Mouse (Mus musculus) ES-Bruce4 (cell line): ENCODE results near the gene Cdk5. TPM values are rescaled to one million over a fixed set of nuclear protein-coding genes. Genes with fewer than 3 reads are reported as not detected.

Source experiments
- H3K27ac ChIP-seq: 2 replicates; pipeline ENCODE4 v1.5.1; 2012; ENCODE audit warnings: low read length, inconsistent platforms; ENCODE audit not compliant: insufficient read depth
- H3K27me3 ChIP-seq: 2 replicates; pipeline ENCODE4 v1.6.1; 2012; ENCODE audit warnings: mild to moderate bottlenecking, low read length, inconsistent platforms; ENCODE audit not compliant: control insufficient read depth, poor library complexity, insufficient read depth, severe bottlenecking
- H3K36me3 ChIP-seq: 2 replicates; pipeline ENCODE4 v1.6.1; 2012; ENCODE audit warnings: inconsistent platforms, mild to moderate bottlenecking, low read length, moderate library complexity; ENCODE audit not compliant: control insufficient read depth, poor library complexity, insufficient read depth, severe bottlenecking
- H3K4me1 ChIP-seq: one replicate; pipeline ENCODE4 v1.8.1; 2011; ENCODE audit warnings: low read length; ENCODE audit not compliant: control insufficient read depth, insufficient read depth
- H3K4me3 ChIP-seq: 2 replicates; pipeline ENCODE4 v1.5.1; 2011; ENCODE audit warnings: low read depth, mild to moderate bottlenecking, low read length
- H3K9ac ChIP-seq: 2 replicates; pipeline ENCODE4 v1.6.1; 2012; ENCODE audit warnings: low read depth, mild to moderate bottlenecking, inconsistent platforms; ENCODE audit not compliant: poor library complexity, severe bottlenecking
- H3K9me3 ChIP-seq: replicated peaks from 2 replicates; pipeline ENCODE4 v1.6.1; 2012; ENCODE audit warnings: mild to moderate bottlenecking, low read length, inconsistent platforms; ENCODE audit not compliant: control insufficient read depth, poor library complexity, insufficient read depth, severe bottlenecking
- CTCF ChIP-seq: IDR thresholded peaks from one replicate; pipeline ENCODE4 v1.8.1; 2011; ENCODE audit warnings: low read depth, low read length
- EP300 ChIP-seq: IDR thresholded peaks from 2 replicates; pipeline ENCODE4 v1.6.1; 2011; ENCODE audit warnings: low read depth, low read length; ENCODE audit not compliant: insufficient read depth
- POLR2A ChIP-seq: IDR thresholded peaks from one replicate; pipeline ENCODE4 v1.8.1; 2011; ENCODE audit warnings: low read length; ENCODE audit not compliant: insufficient read depth
- polyA plus RNA-seq: library from polyadenylated mRNA; stranded (reverse); fragments of >200 nt; gene quantifications from 2 replicates; pipeline ENCODE4 v1.2.4, GENCODE M21; 2011; ENCODE audit warnings: low read depth; ENCODE audit not compliant: missing spikeins, insufficient read depth, insufficient read length

The Cdk5 gene
- polyA plus RNA-seq, 1 experiment, result 34.0 TPM

GRCm38 (mm10) chr5:24394165-24394894 is 29.0 kb downstream of the Cdk5 start:
- peaks cover 4% of the 10 kb centered on the region for H3K4me1 ChIP-seq
- peak overlapping the region; percentile 70 for H3K27ac ChIP-seq
- peak; percentile 79 for TF ChIP-seq CTCF
- TF ChIP-seq POLR2A, result no peak
- 0 out of 2 replicates have a peak, but pooled peaks have one; percentile 9 for TF ChIP-seq EP300
- no peaks in the 10 kb centered on the region for H3K9me3 ChIP-seq
- peak overlapping the region; percentile 42 for H3K9ac ChIP-seq
- H3K4me3 ChIP-seq, result peak overlapping the region; percentile 86
- H3K36me3 ChIP-seq, result no peaks in the 10 kb centered on the region
- no peaks in the 10 kb centered on the region for H3K27me3 ChIP-seq

- Histone ChIP-seq H3K9ac (peak within 1 kb of the TSS; percentile 42), H3K27ac (peak within 1 kb of the TSS; percentile 70), H3K4me1 (peaks cover 6% of the 10 kb centered on the region), H3K27me3 (no peaks in the 10 kb centered on the region), H3K36me3 (no peaks in the 10 kb centered on the region), H3K9me3 (no peaks in the 10 kb centered on the region), H3K4me3 (peak within 1 kb of the TSS; percentile 86)
- TF ChIP-seq POLR2A (no peak), CTCF (peak; percentile 87)
Observed at GRCm38 (mm10) chr5:24393392-24393997, 29.8 kb downstream of the Cdk5 start, which contains the start of gene Abcb8. Abcb8 (plus strand) TSS chr5:24393663.

- H3K9ac ChIP-seq, result no peak overlapping the region
- no peaks in the 10 kb centered on the region for H3K36me3 ChIP-seq
- no peaks in the 10 kb centered on the region for H3K9me3 ChIP-seq
- H3K27ac ChIP-seq, result peak overlapping the region; percentile 22; the same call in 1 of the 2 replicates
- no peak overlapping the region for H3K4me3 ChIP-seq
- peaks cover 6% of the 10 kb centered on the region for H3K4me1 ChIP-seq
- no peak for TF ChIP-seq EP300
- no peak for TF ChIP-seq CTCF
- no peak for TF ChIP-seq POLR2A
- no peaks in the 10 kb centered on the region for H3K27me3 ChIP-seq
Observed at GRCm38 (mm10) chr5:24392724-24393123, 30.6 kb downstream of the Cdk5 start.

- Histone ChIP-seq H3K27ac (peak within 1 kb of the TSS; percentile 22; the same call in 1 of the 2 replicates), H3K4me3 (peak within 1 kb of the TSS; percentile 29), H3K27me3 (no peaks in the 10 kb centered on the region), H3K4me1 (peaks cover 6% of the 10 kb centered on the region), H3K9me3 (no peaks in the 10 kb centered on the region), H3K9ac (peak within 1 kb of the TSS; percentile 28), H3K36me3 (no peaks in the 10 kb centered on the region)
- TF ChIP-seq POLR2A (no peak), EP300 (no peak), CTCF (no peak)
Observed at GRCm38 (mm10) chr5:24391864-24392263, 31.5 kb downstream of the Cdk5 start, which contains the start of gene Atg9b. Atg9b (minus strand) TSS chr5:24392143.

GRCm38 (mm10) chr5:24389658-24390020 is 33.7 kb downstream of the Cdk5 start:
- Histone ChIP-seq H3K9me3 (no peaks in the 10 kb centered on the region), H3K36me3 (no peaks in the 10 kb centered on the region), H3K9ac (no peak overlapping the region), H3K4me1 (peaks cover 6% of the 10 kb centered on the region), H3K27me3 (no peaks in the 10 kb centered on the region), H3K4me3 (peak overlapping the region; percentile 45), H3K27ac (peak overlapping the region; percentile 52)
- TF ChIP-seq EP300, result no peak

- no peaks in the 10 kb centered on the region for H3K27me3 ChIP-seq
- H3K4me1 ChIP-seq, result peaks cover 6% of the 10 kb centered on the region
- no peaks in the 10 kb centered on the region for H3K36me3 ChIP-seq
- H3K4me3 ChIP-seq, result peak overlapping the region; percentile 45
- H3K27ac ChIP-seq, result peak overlapping the region; percentile 52
- TF ChIP-seq POLR2A, result peak; percentile 7
- TF ChIP-seq CTCF, result no peak
- TF ChIP-seq EP300, result peak; percentile 62; the same call in 1 of the 2 replicates
- H3K9ac ChIP-seq, result peak overlapping the region; percentile 69; the same call in 1 of the 2 replicates
- no peaks in the 10 kb centered on the region for H3K9me3 ChIP-seq
Observed at GRCm38 (mm10) chr5:24389011-24389657, 34.2 kb downstream of the Cdk5 start.
